Mouse (Mus musculus): ENCODE data around the gene Gsto2.
A peak's percentile ranks its signal among the peaks of the same experiment; 100 is the strongest.

Gsto2 gene

DNA sequence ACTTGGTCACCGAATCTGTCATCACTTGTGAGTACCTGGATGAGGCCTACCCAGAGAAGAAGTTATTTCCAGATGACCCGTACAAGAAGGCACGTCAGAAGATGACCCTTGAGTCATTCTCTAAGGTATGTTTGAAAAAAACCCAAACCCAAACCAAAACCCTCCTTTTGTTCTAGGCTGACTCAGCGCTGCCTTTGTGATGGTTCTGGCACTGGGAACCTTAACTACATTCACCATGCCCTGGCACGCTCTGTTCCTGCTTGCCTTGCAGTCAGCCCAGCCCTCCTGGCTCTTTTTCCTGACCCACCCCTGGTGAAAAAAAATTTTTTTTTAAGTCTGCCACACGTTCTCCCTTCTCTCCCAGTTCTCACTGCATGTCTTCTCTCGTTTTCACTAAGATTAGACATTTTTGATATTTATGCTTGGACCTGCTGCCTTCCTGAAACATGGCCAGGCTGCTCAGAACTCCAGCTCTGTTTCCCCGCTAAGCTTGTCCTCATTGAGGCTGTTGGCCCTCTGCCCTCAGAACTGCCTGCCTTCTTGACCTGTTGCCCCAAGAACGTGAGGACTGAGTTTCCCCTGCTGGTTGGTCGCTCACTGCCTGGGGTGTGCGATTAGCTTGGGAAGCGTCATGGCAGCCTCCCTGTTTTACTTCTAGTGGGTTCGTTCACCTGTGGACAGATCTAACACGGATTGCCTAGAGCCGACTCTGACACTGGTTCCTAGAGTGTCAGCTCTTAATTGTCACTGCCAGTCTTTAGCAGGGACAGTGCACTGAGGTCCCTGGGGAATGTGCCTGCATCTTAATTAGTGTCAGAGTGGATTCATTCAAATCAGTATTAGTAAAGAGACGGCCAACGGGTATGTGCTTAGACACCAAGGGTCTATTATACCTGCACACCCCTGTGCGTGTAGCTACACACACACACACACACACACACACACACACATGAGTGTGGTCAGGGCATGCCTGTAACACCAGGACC, 7.1 kb upstream of the Gsto2 start:
- no peak for DNase-seq (ENCODE audit: low spot score)

- DNase-seq (ENCODE audit: low spot score), result no peak
Measured at GRCm38 (mm10) chr19:47859180-47859579, 6.2 kb upstream of the Gsto2 start.

GRCm38 (mm10) chr19:47862581-47862980, 2.8 kb upstream of the Gsto2 start:
- no peak for DNase-seq (ENCODE audit: low spot score)

GRCm38 (mm10) chr19:47864051-47864450, 1.3 kb upstream of the Gsto2 start:
- DNase-seq (ENCODE audit: low spot score), result no peak

GRCm38 (mm10) chr19:47864721-47865120, 613 bp upstream of the Gsto2 start:
- DNase-seq (ENCODE audit: low spot score), result no peak

- DNase-seq (ENCODE audit: low spot score), result no peak
Measured at GRCm38 (mm10) chr19:47867628-47868175, 2.4 kb downstream of the Gsto2 start.

GRCm38 (mm10) chr19:47868951-47869350, 3.6 kb downstream of the Gsto2 start:
- DNase-seq (ENCODE audit: low spot score), result no peak

DNA sequence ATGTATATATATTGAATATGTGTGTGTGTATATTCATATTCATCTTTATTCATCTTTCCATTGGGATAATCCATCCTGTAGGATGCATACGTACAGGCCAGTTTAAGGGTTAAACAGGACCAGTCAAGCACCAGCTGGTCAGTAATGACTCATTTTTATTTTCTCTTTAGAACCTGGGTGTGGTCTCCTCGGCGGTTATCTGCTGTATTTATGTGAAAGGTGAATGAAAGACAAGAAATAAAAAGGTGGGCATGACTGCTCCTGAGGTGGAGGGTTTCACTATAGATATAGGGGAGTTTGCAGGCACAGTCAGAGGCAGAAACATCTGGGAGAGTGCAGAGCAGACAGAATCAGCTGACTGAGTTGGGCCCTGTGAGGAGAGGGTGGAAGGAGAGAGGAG, 4.2 kb downstream of the Gsto2 start:
- no peak for DNase-seq (ENCODE audit: low spot score)

GRCm38 (mm10) chr19:47870102-47870666, 4.8 kb downstream of the Gsto2 start:
- DNase-seq (ENCODE audit: low spot score), result no peak

GRCm38 (mm10) chr19:47871515-47871914, 6.2 kb downstream of the Gsto2 start:
- no peak for DNase-seq (ENCODE audit: low spot score)

DNA sequence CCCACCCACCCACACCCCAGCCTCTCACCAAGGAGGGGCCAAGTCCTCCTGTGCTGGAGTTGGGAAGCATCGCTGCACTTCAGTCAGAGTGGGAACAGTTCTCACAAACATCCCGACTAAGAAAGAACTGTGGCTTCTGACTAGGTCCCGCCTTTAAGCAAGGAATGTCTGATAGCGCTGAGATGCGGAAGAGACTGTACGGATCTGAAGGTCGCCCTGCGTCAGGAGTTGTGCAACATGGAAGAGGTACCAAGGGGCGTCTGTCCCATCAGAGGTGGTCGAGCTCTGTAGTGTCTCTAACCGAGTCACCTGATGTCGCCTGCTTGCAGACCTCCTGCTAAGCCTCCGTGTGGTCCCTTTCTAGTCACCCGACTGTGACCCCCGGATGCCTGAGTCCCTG, 10.9 kb downstream of the Gsto2 start:
- no peak for DNase-seq (ENCODE audit: low spot score)

DNA sequence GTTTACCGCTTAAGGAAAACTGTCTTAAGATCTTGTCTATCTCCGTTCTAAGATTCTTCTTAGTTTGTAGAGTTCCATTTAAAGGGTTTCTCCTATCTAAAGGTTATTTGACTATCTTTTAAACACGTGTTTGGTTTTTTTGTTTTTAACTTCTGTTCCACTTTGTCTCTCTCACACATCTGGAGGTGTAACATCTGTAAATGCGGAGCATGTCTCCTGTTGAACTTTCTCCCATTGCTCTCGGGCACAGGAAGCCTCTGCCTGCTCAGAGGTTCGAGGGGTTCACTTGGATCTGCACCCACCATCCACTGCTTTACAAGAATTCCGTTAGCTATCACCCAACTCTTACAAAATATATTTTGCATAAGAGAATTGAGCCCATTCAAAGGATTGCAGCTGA, 16.2 kb downstream of the Gsto2 start:
- DNase-seq (ENCODE audit: low spot score), result no peak

DNA sequence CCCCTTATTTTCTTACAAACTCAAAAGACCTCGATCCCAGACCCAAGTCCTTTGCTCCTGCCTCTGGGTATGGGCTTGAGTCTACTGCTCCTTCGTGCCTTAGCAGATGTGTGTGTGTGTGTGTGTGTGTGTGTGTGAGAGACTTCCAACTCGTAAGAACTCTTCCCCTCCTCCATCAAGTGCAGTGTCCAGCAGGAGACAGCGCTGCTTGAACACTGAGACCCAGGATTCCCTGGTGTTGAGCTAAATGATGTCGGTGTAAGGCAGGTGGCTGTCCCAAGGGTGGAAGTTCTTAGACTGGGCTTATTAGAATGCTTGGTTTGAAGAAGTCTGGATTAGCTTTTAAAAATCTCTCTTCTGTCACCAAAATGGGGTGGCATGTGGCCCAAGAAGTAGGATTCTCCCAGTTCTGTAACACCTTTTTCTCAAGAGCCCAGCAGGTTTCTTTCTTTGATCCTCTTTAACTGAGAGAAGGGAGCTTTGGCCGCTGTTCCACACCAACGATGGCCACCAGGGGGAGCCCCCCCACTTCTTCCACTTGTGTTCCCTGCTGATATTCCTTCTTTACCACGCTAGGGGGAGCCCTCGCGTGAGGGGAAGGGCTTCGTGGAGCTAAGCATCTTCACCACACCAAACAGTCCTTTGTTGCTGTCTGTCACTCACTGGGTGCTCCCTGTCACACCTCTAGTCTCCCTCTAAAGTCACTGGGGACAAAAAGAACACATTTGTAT, 17.0 kb downstream of the Gsto2 start:
- peak; percentile 80 for DNase-seq (ENCODE audit: low spot score)

- DNase-seq (ENCODE audit: low spot score), result no peak
Measured at GRCm38 (mm10) chr19:47882882-47883254, 17.5 kb downstream of the Gsto2 start.

GRCm38 (mm10) chr19:47884296-47885085, 19.2 kb downstream of the Gsto2 start:
- no peak for DNase-seq (ENCODE audit: low spot score)

DNA sequence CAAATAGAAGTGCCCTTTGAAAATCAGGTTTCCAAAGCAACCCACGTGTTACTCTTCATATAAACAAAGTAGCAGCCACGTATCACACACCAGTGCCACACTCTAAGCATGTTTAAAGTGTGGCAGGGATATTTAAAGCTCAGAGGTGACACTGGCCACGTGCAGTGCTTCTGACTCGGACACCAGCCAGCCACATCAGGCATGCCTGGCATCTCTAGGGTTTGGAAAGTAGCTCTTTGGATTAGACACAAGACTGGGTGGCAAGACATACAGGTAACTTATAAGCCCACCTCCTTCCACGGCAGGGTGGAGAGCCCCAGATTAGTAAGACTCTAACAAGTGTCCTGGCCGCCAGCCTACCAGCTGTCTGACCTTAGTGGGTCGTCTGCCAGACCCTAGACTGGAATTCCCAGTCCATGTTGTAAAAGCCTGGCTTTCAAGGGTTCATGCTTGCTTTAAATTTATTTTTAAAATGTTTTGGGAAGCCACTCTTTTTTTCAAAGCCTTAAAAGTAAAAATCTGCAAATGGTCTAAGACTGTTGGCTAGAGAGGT, 19.9 kb downstream of the Gsto2 start:
- no peak for DNase-seq (ENCODE audit: low spot score)

GRCm38 (mm10) chr19:47885886-47886285, 20.6 kb downstream of the Gsto2 start:
- DNase-seq (ENCODE audit: low spot score), result no peak

GRCm38 (mm10) chr19:47886617-47887016, 21.3 kb downstream of the Gsto2 start:
- no peak for DNase-seq (ENCODE audit: low spot score)

- DNase-seq (ENCODE audit: low spot score), result peak; percentile 37
Measured at GRCm38 (mm10) chr19:47887417-47887816, 22.1 kb downstream of the Gsto2 start.

GRCm38 (mm10) chr19:47888037-47888436, 22.7 kb downstream of the Gsto2 start:
- DNase-seq (ENCODE audit: low spot score), result no peak

GRCm38 (mm10) chr19:47890489-47891130, 25.3 kb downstream of the Gsto2 start:
- DNase-seq (ENCODE audit: low spot score), result no peak

Data from layer of hippocampus, adult 11-12 months (tissue).